In genomic region chr1:158740949-158741348, GRCm38 (mm10) we compare ENCODE assay signal across 31 mouse cellular contexts.
DNase-seq lines count a peak whose midpoint lies in the region; ATAC-seq and TF ChIP-seq lines count a peak whose summit lies in the region.
"Had no signal": no experiment of that assay in that cellular context is flagged by ENCODE, and none has a peak within 500 bp of the region (broad histone marks: within the 10 kb centered on the region; RNA-seq: fewer than 3 reads in every experiment).

No protein-coding gene starts in this region.

- no peaks in the 10 kb centered on the region for H3K9me3 ChIP-seq in forebrain, embryonic 10.5 days
- no peaks in the 10 kb centered on the region for H3K9me3 ChIP-seq in forebrain, embryonic 16.5 days (ENCODE audit: control insufficient read depth, low read length)
- H3K9me3 ChIP-seq in CH12.LX (replicated peaks; ENCODE audit: low read length), result no peaks in the 10 kb centered on the region
- H3K9me3 ChIP-seq: hindbrain, embryonic 12.5 days; intestine, embryonic 15.5 days; midbrain, embryonic 13.5 days; neural tube, embryonic 13.5 days had no signal

- no peak overlapping the region for H3K4me3 ChIP-seq in forebrain, embryonic 10.5 days
- no peak overlapping the region for H3K4me3 ChIP-seq in forebrain, embryonic 16.5 days (replicated peaks; ENCODE audit: low read length)
- no peak overlapping the region for H3K4me3 ChIP-seq in CH12.LX (replicated peaks in 1 of 3; ENCODE audit: low read depth in 2 of 3, low read length in 2 of 3, poor library complexity in 1 of 3)
- H3K4me3 ChIP-seq: hindbrain, embryonic 12.5 days; intestine, embryonic 15.5 days; midbrain, embryonic 13.5 days; neural tube, embryonic 13.5 days had no signal

- ATAC-seq in forebrain, embryonic 16.5 days, result no peak
- ATAC-seq: hindbrain, postnatal 0 days; intestine, embryonic 15.5 days; midbrain, embryonic 13.5 days; Patski had no signal

- H3K36me3 ChIP-seq in forebrain, embryonic 10.5 days (replicated peaks), result no peaks in the 10 kb centered on the region
- no peaks in the 10 kb centered on the region for H3K36me3 ChIP-seq in forebrain, embryonic 16.5 days (ENCODE audit: control insufficient read depth, insufficient read depth)
- no peaks in the 10 kb centered on the region for H3K36me3 ChIP-seq in CH12.LX (replicated peaks in 1 of 2; ENCODE audit: control insufficient read depth in 1 of 2, insufficient read depth in 1 of 2, low read length in 1 of 2)
- H3K36me3 ChIP-seq: hindbrain, embryonic 12.5 days; intestine, embryonic 15.5 days; midbrain, embryonic 13.5 days; neural tube, embryonic 13.5 days had no signal

- H3K4me2 ChIP-seq in forebrain, embryonic 16.5 days (ENCODE audit: low read length), result no peak overlapping the region
- H3K4me2 ChIP-seq in CH12.LX (ENCODE audit: insufficient read depth, low read depth, poor library complexity, severe bottlenecking), result peak overlapping the region; percentile 74
- H3K4me2 ChIP-seq: heart, embryonic 11.5 days; hindbrain, embryonic 12.5 days; intestine, embryonic 15.5 days; midbrain, embryonic 13.5 days; neural tube, embryonic 13.5 days had no signal

- peak; percentile 74 for TF ChIP-seq EP300 in CH12.LX (IDR thresholded peaks at IDR 0.05; ENCODE audit: low read length)

- no peak for DNase-seq in forebrain, embryonic 10.5 days (ENCODE audit: extremely low spot score, low spot score)
- DNase-seq in left cerebral cortex, adult 11 months (ENCODE audit: low spot score), result peak; percentile 4
- no peak for DNase-seq in left cerebral cortex, postnatal 4 days
- peak; percentile 77 for DNase-seq in CH12.LX (ENCODE audit: extremely low read depth)
- peak; percentile 9 to 33 for DNase-seq in left cerebral cortex, adult 9 months (ENCODE audit: low spot score in 2 of 2)
- DNase-seq in cerebellum, adult 9-11 months, result no peak
- DNase-seq in adrenal gland, adult (ENCODE audit: inconsistent age in 2 of 2, low spot score in 1 of 2), result no peak
- DNase-seq: adrenal gland, postnatal 14 days; cerebellum, adult 11-12 months; cerebellum, postnatal 10 days; gastrocnemius, postnatal 25 days; heart, adult 18-20 months; heart, postnatal 36 days; kidney, adult 8-10 months; layer of hippocampus, postnatal 36 days; liver; lung, adult 2 months; lung, postnatal 10 days; thymus, adult 2 months; thymus, postnatal 36 days had no signal

- 81% methylated on average over 5 of the region's 5 CpGs for WGBS in forebrain, embryonic 10.5 days
- 85% methylated on average over 5 of the region's 5 CpGs for WGBS in forebrain, embryonic 16.5 days

- TF ChIP-seq CTCF in CH12.LX (conservative IDR thresholded peaks at IDR 0.05 in 1 of 2, IDR thresholded peaks at IDR 0.05 in 1 of 2; ENCODE audit: low read depth in 2 of 2, low read length in 2 of 2), result no peak

- no peak overlapping the region for H3K9ac ChIP-seq in forebrain, embryonic 16.5 days (replicated peaks; ENCODE audit: low read depth, low read length)
- H3K9ac ChIP-seq in CH12.LX (ENCODE audit: insufficient read depth, low read depth), result no peak overlapping the region
- H3K9ac ChIP-seq: hindbrain, embryonic 12.5 days; intestine, embryonic 15.5 days; liver, embryonic 14.5 days; midbrain, embryonic 13.5 days; neural tube, embryonic 13.5 days had no signal

- peaks cover 13% of the 10 kb centered on the region for H3K4me1 ChIP-seq in forebrain, embryonic 10.5 days
- H3K4me1 ChIP-seq in forebrain, embryonic 16.5 days (replicated peaks; ENCODE audit: control insufficient read depth, insufficient read depth, low read length), result peaks cover 11% of the 10 kb centered on the region
- peaks cover 11 to 50% of the 10 kb centered on the region in 2 experiments; a peak in 3 of 4 replicates for H3K4me1 ChIP-seq in CH12.LX (ENCODE audit: control insufficient read depth in 1 of 2, insufficient read depth in 2 of 2)
- H3K4me1 ChIP-seq: hindbrain, embryonic 12.5 days; intestine, embryonic 15.5 days; neural tube, embryonic 13.5 days had no signal

- no peak; the same call in 1 of the 2 replicates for TF ChIP-seq RAD21 in CH12.LX (IDR thresholded peaks at IDR 0.05; ENCODE audit: low read depth, low read length)

- in situ Hi-C loops in CH12.LX (cut with MboI; ENCODE audit: low pct_ligation_motif_present, low pct_unique_long_range_greater_than_20kb, low sequenced_read_pairs), result no loop called here

- intact Hi-C loops in left cerebral cortex, postnatal 4 days (cut with DNase I), result no loop called here

- dilution Hi-C loops in CH12.LX (cut with MboI; ENCODE audit: extremely low pct_ligation_motif_present, extremely low pct_unique_long_range_greater_than_20kb, low sequenced_read_pairs), result no loop called here

- no peak for TF ChIP-seq POLR2A in CH12.LX (IDR thresholded peaks at IDR 0.05; ENCODE audit: low read depth, low read length)

- H3K27ac ChIP-seq in forebrain, embryonic 10.5 days, result 0 out of 2 replicates have a peak overlapping the region, but pooled peaks have one; percentile 15
- no peak overlapping the region for H3K27ac ChIP-seq in forebrain, embryonic 16.5 days (ENCODE audit: low read length)
- H3K27ac ChIP-seq in CH12.LX (ENCODE audit: insufficient read depth, low read depth), result no peak overlapping the region
- H3K27ac ChIP-seq: hindbrain, embryonic 12.5 days; hindbrain, postnatal 0 days; intestine, embryonic 15.5 days; kidney, postnatal 0 days; liver, embryonic 14.5 days; macrophage; midbrain, embryonic 13.5 days; neural tube, embryonic 13.5 days had no signal

- H3K27me3 ChIP-seq in forebrain, embryonic 10.5 days (ENCODE audit: poor library complexity, severe bottlenecking), result no peaks in the 10 kb centered on the region
- H3K27me3 ChIP-seq in forebrain, embryonic 16.5 days (replicated peaks; ENCODE audit: control insufficient read depth, insufficient read depth, low read length), result no peaks in the 10 kb centered on the region
- no peaks in the 10 kb centered on the region for H3K27me3 ChIP-seq in CH12.LX (replicated peaks)
- H3K27me3 ChIP-seq: hindbrain, embryonic 12.5 days; intestine, embryonic 15.5 days; midbrain, embryonic 13.5 days; neural tube, embryonic 13.5 days; Patski had no signal

- H3K79me2 ChIP-seq in CH12.LX (replicated peaks; ENCODE audit: control insufficient read depth, extremely low read depth, insufficient read depth, poor library complexity, severe bottlenecking), result no peaks in the 10 kb centered on the region

TF ChIP-seq in CH12.LX, 34 proteins besides CTCF, POLR2A, EP300 and RAD21:
- TF ChIP-seq MEF2A (IDR thresholded peaks at IDR 0.05; ENCODE audit: borderline replicate concordance, low read depth, low read length) (peak; percentile 69; the same call in 1 of the 2 replicates), ELF1 (IDR thresholded peaks at IDR 0.05; ENCODE audit: low read depth, low read length) (peak; percentile 4; the same call in 1 of the 2 replicates), MAX (IDR thresholded peaks at IDR 0.05; ENCODE audit: low read length) (peak; percentile 46), IRF4 (IDR thresholded peaks at IDR 0.05; ENCODE audit: low read depth, low read length) (peak; percentile 84), MYC (IDR thresholded peaks at IDR 0.05; ENCODE audit: low read depth, low read length) (peak; percentile 76; the same call in 1 of the 2 replicates), JUND (conservative IDR thresholded peaks at IDR 0.05; ENCODE audit: low read depth, low read length) (0 out of 2 replicates have a peak, but pooled peaks have one; percentile 15), PAX5 (IDR thresholded peaks at IDR 0.05; ENCODE audit: low read length) (no peak), HCFC1 (IDR thresholded peaks at IDR 0.05; ENCODE audit: low read depth, low read length) (no peak), UBTF (IDR thresholded peaks at IDR 0.05; ENCODE audit: low read depth, low read length) (no peak), JUN (IDR thresholded peaks at IDR 0.05; ENCODE audit: insufficient read depth, low read depth, low read length) (peak; percentile 42; the same call in 1 of the 2 replicates), BHLHE40 (IDR thresholded peaks at IDR 0.05; ENCODE audit: low read depth, low read length) (peak; percentile 98), ETS1 (conservative IDR thresholded peaks at IDR 0.05; ENCODE audit: low read depth, low read length) (peak; percentile 84), RCOR1 (conservative IDR thresholded peaks at IDR 0.05; ENCODE audit: low read depth, low read length) (0 out of 2 replicates have a peak, but pooled peaks have one; percentile 74)
TF ChIP-seq in CH12.LX: peak in this region for 10.

Comparison
In these comparisons a context has a peak if more than half of its experiments do, and no peak if none do; other contexts are left out.
1. DNase-seq: peak in left cerebral cortex, adult 11 months (single experiment), CH12.LX (single experiment) and left cerebral cortex, adult 9 months (2 of 2); none in forebrain, embryonic 10.5 days (single experiment), left cerebral cortex, postnatal 4 days (single experiment), cerebellum, adult 9-11 months (single experiment) and adrenal gland, adult (0 of 2).